Mouse (Mus musculus) CH12.LX (cell line): ENCODE measurements around the gene Ccdc61. TPM values are rescaled to one million over a fixed set of nuclear protein-coding genes. Genes with fewer than 3 reads are reported as not detected.
"Not testable (repeated sequence)": the region's sequence is repeated elsewhere in the genome, so short reads cannot be mapped to it uniquely, and the experiment has no call there.

Experiments
- DNase-seq: peaks from one replicate; pipeline ENCODE4 v3.0.0-alpha.2; 2013; ENCODE audit errors: extremely low read depth
- H3K27ac ChIP-seq: 2 replicates; pipeline ENCODE4 v1.5.1; 2012; ENCODE audit warnings: low read depth, mild to moderate bottlenecking, control low read depth, moderate library complexity; ENCODE audit not compliant: insufficient read depth
- H3K27me3 ChIP-seq: replicated peaks from 2 replicates; pipeline ENCODE3; 2012; ENCODE audit warnings: inconsistent platforms
- H3K36me3 ChIP-seq, 2 experiments: replicated peaks in 1 of 2; 2 replicates each; pipeline versions ENCODE3 to v1.6.1; 2012; ENCODE audit warnings: inconsistent platforms in 1 of 2, low read length in 1 of 2, mild to moderate bottlenecking in 1 of 2, mixed read lengths in 1 of 2, moderate library complexity in 1 of 2; ENCODE audit not compliant: control insufficient read depth in 1 of 2, insufficient read depth in 1 of 2
- H3K4me1 ChIP-seq, 2 experiments: 2 replicates each; pipeline ENCODE4 v1.6.1; 2012; ENCODE audit warnings: inconsistent platforms in 1 of 2, moderate library complexity in 1 of 2; ENCODE audit not compliant: insufficient read depth in 2 of 2, control insufficient read depth in 1 of 2
- H3K4me2 ChIP-seq: 2 replicates; pipeline ENCODE4 v1.6.1; 2012; ENCODE audit warnings: low read depth, mild to moderate bottlenecking, control low read depth; ENCODE audit not compliant: poor library complexity, insufficient read depth, severe bottlenecking
- H3K4me3 ChIP-seq, 3 experiments: fragments of 150-350 bp in 1 of 3; sonication (generic) in 1 of 3; replicated peaks in 1 of 3; 2 replicates each; pipeline versions ENCODE3 to v1.5.1; 2011 to 2012; ENCODE audit warnings: low read depth in 2 of 3, low read length in 2 of 3, mild to moderate bottlenecking in 2 of 3, moderate library complexity in 2 of 3, control low read depth in 1 of 3, improper control_type of control experiment in 1 of 3, inconsistent platforms in 1 of 3, mixed read lengths in 1 of 3; ENCODE audit not compliant: poor library complexity in 1 of 3
- H3K79me2 ChIP-seq: replicated peaks from 2 replicates; pipeline ENCODE4 v1.6.1; 2012; ENCODE audit warnings: mild to moderate bottlenecking, moderate library complexity; ENCODE audit not compliant: control insufficient read depth, poor library complexity, insufficient read depth, severe bottlenecking; ENCODE audit errors: extremely low read depth
- H3K9ac ChIP-seq: 2 replicates; pipeline ENCODE4 v1.6.1; 2012; ENCODE audit warnings: low read depth, mild to moderate bottlenecking, control low read depth, moderate library complexity; ENCODE audit not compliant: insufficient read depth
- H3K9me3 ChIP-seq: replicated peaks from 2 replicates; pipeline ENCODE3; 2012; ENCODE audit warnings: low read length, inconsistent platforms, mixed read lengths
- HCFC1 ChIP-seq: IDR thresholded peaks from 2 replicates; pipeline ENCODE4 v1.6.1; 2012; ENCODE audit warnings: low read depth, mild to moderate bottlenecking, inconsistent platforms, low read length, improper control_type of control experiment
- JUN ChIP-seq: IDR thresholded peaks from 2 replicates; pipeline ENCODE4 v1.6.1; 2011; ENCODE audit warnings: low read depth, mild to moderate bottlenecking, low read length, improper control_type of control experiment, moderate library complexity; ENCODE audit not compliant: insufficient read depth
- KAT2A ChIP-seq: IDR thresholded peaks from 2 replicates; pipeline ENCODE4 v1.6.1; 2012; ENCODE audit warnings: low read length, improper control_type of control experiment, inconsistent platforms; ENCODE audit not compliant: insufficient replicate concordance
- MAFK ChIP-seq: IDR thresholded peaks from 2 replicates; pipeline ENCODE4 v1.6.1; 2011; ENCODE audit warnings: low read length, improper control_type of control experiment; ENCODE audit not compliant: insufficient replicate concordance
- MEF2A ChIP-seq: IDR thresholded peaks from 2 replicates; pipeline ENCODE4 v1.6.1; 2014; ENCODE audit warnings: low read depth, mild to moderate bottlenecking, inconsistent platforms, low read length, improper control_type of control experiment, borderline replicate concordance
- POLR2A ChIP-seq: IDR thresholded peaks from 2 replicates; pipeline ENCODE4 v1.6.1; 2011; ENCODE audit warnings: low read depth, mild to moderate bottlenecking, improper control_type of control experiment, low read length
- dilution Hi-C: fragments of 300-500 bp; cut with MboI; formaldehyde crosslinking; loops from 2 replicates; pipeline ENCODE4 v1.14.3; 2020; ENCODE audit warnings: low sequenced_read_pairs; ENCODE audit not compliant: extremely low pct_unique_long_range_greater_than_20kb, extremely low pct_ligation_motif_present
- in situ Hi-C: fragments of 300-500 bp; cut with MboI; formaldehyde crosslinking; loops from 3 replicates; pipeline ENCODE4 v1.14.3; 2019; ENCODE audit warnings: low sequenced_read_pairs, low pct_ligation_motif_present, low pct_unique_long_range_greater_than_20kb, mixed read lengths
- polyA plus RNA-seq: library from polyadenylated mRNA; unstranded; fragments of >175 nt; gene quantifications from 2 replicates; pipeline ENCODE4 v1.2.1, GENCODE M21; 2012; ENCODE audit warnings: low read depth; ENCODE audit not compliant: insufficient read length
- total RNA-seq, 2 experiments: library from RNA; depleted of rRNA; stranded (reverse); fragments of 300-350 nt in 1 of 2; fragments of >200 nt in 1 of 2; gene quantifications; 2 replicates each; pipeline ENCODE4 v1.2.3; 2012 to 2014

Ccdc61 gene
- total and polyA plus RNA-seq, 3 experiments = 11.9 to 17.4 (median 13.2) TPM

DNA sequence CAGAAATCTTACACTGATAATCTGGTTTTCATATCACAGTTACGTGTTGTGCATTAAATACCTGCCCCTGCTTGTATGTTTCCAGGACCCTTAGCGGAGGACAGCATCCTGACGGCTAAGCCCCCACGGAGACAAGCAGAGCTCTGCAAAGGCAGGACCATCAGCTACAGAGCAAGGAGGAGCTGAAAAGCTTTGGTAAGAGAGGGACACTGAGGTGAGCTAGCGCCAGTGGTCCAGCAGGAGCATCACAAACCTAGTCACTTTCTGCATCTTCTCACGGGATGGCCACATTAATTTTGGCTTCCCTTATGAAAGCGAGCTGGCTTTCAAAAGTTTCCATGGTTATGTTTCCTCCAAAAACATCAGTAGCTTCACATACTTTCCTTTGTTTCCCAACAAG is 37.4 kb downstream of the Ccdc61 start:
- Histone ChIP-seq H3K9ac (no peak overlapping the region), H3K27ac (no peak overlapping the region), H3K4me1 (peaks cover 0 to 6% of the 10 kb centered on the region in 2 experiments; a peak in 2 of 4 replicates), H3K9me3 (peaks cover 9% of the 10 kb centered on the region), H3K4me3 (peak overlapping the region in 2 of 3 experiments; percentile 17 to 32), H3K36me3 (no peaks in the 10 kb centered on the region), H3K79me2 (no peaks in the 10 kb centered on the region), H3K27me3 (peaks cover 52% of the 10 kb centered on the region), H3K4me2 (peak overlapping the region; percentile 67)
- TF ChIP-seq KAT2A = no peak
- no peak for TF ChIP-seq POLR2A
- no peak for TF ChIP-seq HCFC1
- TF ChIP-seq JUN = no peak
- no peak for DNase-seq
- in situ Hi-C loops = loop anchor here (10.0 kb wide), 1 partner anchor 128 kb away; no protein-coding TSS in a partner anchor
- dilution Hi-C loops = no loop called here

DNA sequence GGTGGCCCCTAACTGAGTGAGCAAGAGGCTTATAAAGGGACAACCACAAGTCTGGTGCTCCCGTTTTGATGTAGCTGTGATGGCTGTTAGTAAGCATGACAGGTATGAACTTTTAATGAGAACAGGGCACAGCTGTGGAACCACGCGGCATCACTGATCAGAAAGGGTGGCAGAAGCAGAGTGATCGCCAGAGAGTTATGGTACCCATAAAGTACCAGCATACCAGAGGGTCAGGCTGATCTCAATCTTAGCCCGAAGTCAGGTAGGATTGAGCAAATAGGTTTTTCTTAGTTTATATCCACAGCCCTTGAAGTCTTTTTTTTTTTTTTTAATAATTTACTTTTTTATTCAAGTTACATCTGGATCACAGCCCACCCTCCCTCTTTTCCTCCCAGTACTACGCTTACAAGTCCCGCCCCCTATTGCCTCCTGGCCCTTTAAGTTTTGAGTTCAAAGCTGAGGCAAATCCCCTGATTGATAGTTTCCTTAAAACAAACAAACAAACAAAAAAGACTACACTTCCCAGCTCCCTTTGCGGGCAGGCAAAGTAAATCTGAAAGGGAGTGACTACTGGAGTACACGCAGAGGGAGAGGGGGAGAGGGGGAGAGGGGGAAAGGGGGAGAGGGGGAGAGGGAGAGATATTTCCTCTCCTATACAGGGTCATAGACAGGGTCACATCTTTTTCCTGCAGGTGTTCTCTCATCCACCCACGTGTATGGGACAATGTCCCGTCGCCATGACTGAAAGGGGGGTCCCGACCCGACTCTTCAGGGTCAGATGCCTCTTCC is 38.0 kb downstream of the Ccdc61 start:
- no peaks in the 10 kb centered on the region for H3K36me3 ChIP-seq
- H3K4me2 ChIP-seq = peak overlapping the region; percentile 67; the same call in 1 of the 2 replicates
- dilution Hi-C loops (no loop called here), in situ Hi-C loops (loop anchor here (10.0 kb wide), 1 partner anchor 127 kb away; no protein-coding TSS in a partner anchor)
- H3K4me3 ChIP-seq = no peak overlapping the region
- peaks cover 0 to 6% of the 10 kb centered on the region in 2 experiments; a peak in 2 of 4 replicates for H3K4me1 ChIP-seq
- DNase-seq = no peak
- H3K9ac ChIP-seq = no peak overlapping the region
- H3K79me2 ChIP-seq = no peaks in the 10 kb centered on the region
- H3K27ac ChIP-seq = no peak overlapping the region
- peaks cover 10% of the 10 kb centered on the region for H3K9me3 ChIP-seq
- TF ChIP-seq MEF2A (no peak), MAFK (no peak)
- peaks cover 46% of the 10 kb centered on the region for H3K27me3 ChIP-seq

DNA sequence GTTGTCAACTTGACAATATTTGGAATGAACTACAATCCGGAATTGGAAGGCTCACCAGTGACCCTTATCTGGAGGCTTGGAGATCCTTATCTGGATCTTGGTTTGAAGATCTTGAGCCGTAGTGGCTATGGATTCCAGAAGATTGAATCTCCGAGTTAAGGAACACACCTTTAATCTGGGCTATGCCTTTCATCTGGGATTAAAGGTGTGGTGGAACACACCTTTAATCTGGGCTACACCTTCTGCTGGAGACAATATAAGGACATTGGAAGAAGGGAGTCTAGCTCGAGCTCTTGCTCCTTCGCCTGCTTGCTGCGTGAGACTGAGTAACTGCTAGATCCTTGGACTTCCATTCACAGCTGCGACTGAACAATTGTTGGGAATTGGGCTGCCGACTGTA is 39.2 kb downstream of the Ccdc61 start, which contains the start of gene Pglyrp1:
TSS of gene Pglyrp1 (plus strand) at position 301 of the 400 bp plus-strand sequence.
- in situ Hi-C loops = loop anchor here (10.0 kb wide), 1 partner anchor 126 kb away; no protein-coding TSS in a partner anchor
- H3K36me3 ChIP-seq, H3K79me2 ChIP-seq, H3K9ac ChIP-seq, H3K27ac ChIP-seq, H3K4me3 ChIP-seq, H3K9me3 ChIP-seq, H3K4me1 ChIP-seq, dilution Hi-C loops, H3K4me2 ChIP-seq, DNase-seq: not testable (repeated sequence)
- H3K27me3 ChIP-seq = peaks cover 46% of the 10 kb centered on the region
